9 mouse cellular contexts compared by ENCODE assay signal in the genomic region with DNA sequence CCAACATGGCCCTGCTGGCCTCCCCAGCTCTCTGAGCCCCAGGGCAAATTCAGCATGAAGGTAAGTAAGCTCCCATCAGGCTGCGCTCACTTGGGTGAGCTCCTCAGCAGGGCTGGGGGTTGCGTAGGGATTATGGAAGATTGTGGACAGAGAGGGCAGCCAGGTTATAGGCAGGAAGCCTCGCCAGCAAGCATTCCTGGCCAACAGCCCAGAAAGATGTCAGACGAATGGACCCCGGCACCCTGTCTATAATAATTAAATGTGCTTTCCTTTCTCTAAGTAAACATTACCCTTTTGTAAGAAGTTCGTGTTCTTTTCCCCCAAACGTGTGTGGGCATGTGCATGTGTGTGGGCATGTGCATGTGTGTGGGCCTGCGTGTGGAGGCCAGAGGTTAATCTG. TPM values are rescaled to one million over a fixed set of nuclear protein-coding genes. Genes with fewer than 3 reads are reported as not detected.
DNase-seq lines count a peak whose midpoint lies in the region; ATAC-seq and TF ChIP-seq lines count a peak whose summit lies in the region.
"Had no signal": no experiment of that assay in that cellular context is flagged by ENCODE, and none has a peak within 500 bp of the region (broad histone marks: within the 10 kb centered on the region; RNA-seq: fewer than 3 reads in every experiment).

No protein-coding gene starts in this region.

- intact Hi-C loops in gastrocnemius, postnatal 36 days (cut with DNase I), result no loop called here

- no peaks in the 10 kb centered on the region for H3K36me3 ChIP-seq in E14TG2a.4 (ENCODE audit: insufficient read depth, low read length)
- no peaks in the 10 kb centered on the region for H3K36me3 ChIP-seq in limb, embryonic 15.5 days
- H3K36me3 ChIP-seq in forebrain, postnatal 0 days (ENCODE audit: insufficient read depth), result no peaks in the 10 kb centered on the region

- H3K4me2 ChIP-seq in limb, embryonic 15.5 days, result no peak overlapping the region
- H3K4me2 ChIP-seq in forebrain, postnatal 0 days (ENCODE audit: low read depth), result no peak overlapping the region

- no peak for TF ChIP-seq CTCF in E14TG2a.4 (conservative IDR thresholded peaks at IDR 0.05; ENCODE audit: low read length)
- no peak for TF ChIP-seq CTCF in forebrain, postnatal 0 days (IDR thresholded peaks at IDR 0.05; ENCODE audit: low read depth)

- H3K27me3 ChIP-seq in E14TG2a.4 (ENCODE audit: insufficient read depth, low read length), result no peaks in the 10 kb centered on the region
- H3K27me3 ChIP-seq in limb, embryonic 15.5 days, result no peaks in the 10 kb centered on the region
- H3K27me3 ChIP-seq in forebrain, postnatal 0 days (ENCODE audit: insufficient read depth, low read length), result no peaks in the 10 kb centered on the region

- DNase-seq in 3134 (ENCODE audit: extremely low read depth, insufficient read length, low spot score), result peak; percentile 59
- DNase-seq in heart, postnatal 4 days, result peak; percentile 77
- DNase-seq in gastrocnemius, postnatal 36 days, result no peak
- no peak for DNase-seq in forebrain, postnatal 0 days
- DNase-seq: cerebellum, adult 9-10 months; thymus, adult 2 months had no signal

- WGBS in limb, embryonic 15.5 days, result 36% methylated on average over 8 of the region's 8 CpGs
- WGBS in forebrain, postnatal 0 days, result 51% methylated on average over 8 of the region's 8 CpGs

- H3K9me3 ChIP-seq in E14TG2a.4 (ENCODE audit: low read length), result no peaks in the 10 kb centered on the region; the same call in 1 of the 2 replicates
- H3K9me3 ChIP-seq in limb, embryonic 15.5 days, result no peaks in the 10 kb centered on the region
- no peaks in the 10 kb centered on the region for H3K9me3 ChIP-seq in forebrain, postnatal 0 days (ENCODE audit: low read length)

- ATAC-seq in limb, embryonic 15.5 days (ENCODE audit: insufficient number of reproducible peaks, low FRiP score, low TSS enrichment, low read depth), result no peak
- no peak for ATAC-seq in erythroblast, adult 5-6 weeks (replicated peaks; ENCODE audit: low FRiP score, poor library complexity, severe bottlenecking)
- no peak for ATAC-seq in forebrain, postnatal 0 days

- peak overlapping the region; percentile 12; the same call in 1 of the 2 replicates for H3K27ac ChIP-seq in limb, embryonic 15.5 days
- no peak overlapping the region for H3K27ac ChIP-seq in forebrain, postnatal 0 days (ENCODE audit: low read depth, low read length)

- H3K4me1 ChIP-seq in E14TG2a.4 (replicated peaks; ENCODE audit: low read depth, low read length), result peaks cover 60% of the 10 kb centered on the region
- H3K4me1 ChIP-seq in limb, embryonic 15.5 days, result peaks cover 24% of the 10 kb centered on the region
- H3K4me1 ChIP-seq in forebrain, postnatal 0 days (ENCODE audit: insufficient read depth), result no peaks in the 10 kb centered on the region

- H3K4me3 ChIP-seq in E14TG2a.4 (replicated peaks; ENCODE audit: low read length), result 0 out of 2 replicates have a peak overlapping the region, but pooled peaks have one; percentile 4
- H3K4me3 ChIP-seq in limb, embryonic 15.5 days, result no peak overlapping the region
- H3K4me3 ChIP-seq in forebrain, postnatal 0 days (ENCODE audit: low read depth, low read length), result no peak overlapping the region

- no peak overlapping the region for H3K9ac ChIP-seq in limb, embryonic 15.5 days
- H3K9ac ChIP-seq in forebrain, postnatal 0 days, result no peak overlapping the region

RNA-seq across cellular contexts. Expression of a gene that starts 1.4 kb away (rescaled TPM):
- 100 to 1,000 TPM; 122 to 145 TPM for total RNA-seq in heart, postnatal 4 days (2021)
- 27.1 and 29.3 TPM in 2 replicates for polyA plus RNA-seq in limb, embryonic 15.5 days (2015; fragmentation: Nextera tagmentation; extraction: Ambion mirVana)
- total RNA-seq in gastrocnemius, postnatal 36 days (2021), result under 1 TPM; 0.64 to 0.84 TPM
- total RNA-seq in erythroblast, adult 5-6 weeks (2015; ENCODE audit: low replicate concordance), result 0.63 TPM in 1 of 2 replicates, not detected in the other
- total RNA-seq in erythroblast, adult 5-6 weeks (2017; ENCODE audit: low replicate concordance), result 0.56 and 1.1 TPM in 2 replicates
- total RNA-seq in forebrain, postnatal 0 days (2014; rRNA removed), result 20.8 and 22.3 TPM in 2 replicates
- 24.9 and 26.1 TPM in 2 replicates for polyA plus RNA-seq in forebrain, postnatal 0 days (2015; fragmentation: Nextera tagmentation; extraction: Ambion mirVana)

RNA-seq across cellular contexts. Expression of a gene that starts 13.9 kb away (rescaled TPM):
- 1 to 10 TPM; 3.1 to 3.2 TPM for total RNA-seq in heart, postnatal 4 days (2021)
- 0.20 and 0.29 TPM in 2 replicates for polyA plus RNA-seq in limb, embryonic 15.5 days (2015; fragmentation: Nextera tagmentation; extraction: Ambion mirVana)
- 1 to 10 TPM in 1 of 2 experiments, under 1 TPM in 1; 0.62 to 1.4 TPM for total RNA-seq in gastrocnemius, postnatal 36 days (2021)
- total RNA-seq in erythroblast, adult 5-6 weeks (2015; ENCODE audit: low replicate concordance), result not detected in 2 replicates
- 0.34 TPM in 1 of 2 replicates, not detected in the other for total RNA-seq in erythroblast, adult 5-6 weeks (2017; ENCODE audit: low replicate concordance)
- 0.33 and 0.54 TPM in 2 replicates for total RNA-seq in forebrain, postnatal 0 days (2014; rRNA removed)
- polyA plus RNA-seq in forebrain, postnatal 0 days (2015; fragmentation: Nextera tagmentation; extraction: Ambion mirVana), result 0.21 and 0.24 TPM in 2 replicates

RNA-seq across cellular contexts. Expression of a gene that starts 19.1 kb away (rescaled TPM):
- total RNA-seq in heart, postnatal 4 days (2021), result 10 to 100 TPM; 32.5 to 33.6 TPM
- polyA plus RNA-seq in limb, embryonic 15.5 days (2015; fragmentation: Nextera tagmentation; extraction: Ambion mirVana), result 0.14 and 0.52 TPM in 2 replicates
- 10 to 100 TPM; 10.3 to 26.0 TPM for total RNA-seq in gastrocnemius, postnatal 36 days (2021)
- total RNA-seq in erythroblast, adult 5-6 weeks (2015; ENCODE audit: low replicate concordance), result not detected in 2 replicates
- not detected in 2 replicates for total RNA-seq in erythroblast, adult 5-6 weeks (2017; ENCODE audit: low replicate concordance)
- 4.0 and 4.8 TPM in 2 replicates for total RNA-seq in forebrain, postnatal 0 days (2014; rRNA removed)
- 0.72 and 1.1 TPM in 2 replicates for polyA plus RNA-seq in forebrain, postnatal 0 days (2015; fragmentation: Nextera tagmentation; extraction: Ambion mirVana)

Comparison
In these comparisons a context has a peak if more than half of its experiments do, and no peak if none do; other contexts are left out.
1. DNase-seq: peak in 3134 (single experiment) and heart, postnatal 4 days (single experiment); none in gastrocnemius, postnatal 36 days (0 of 2) and forebrain, postnatal 0 days (single experiment).
2. RNA of a gene that starts 1.4 kb away (total RNA-seq): 122 to 145 TPM in heart, postnatal 4 days and 20.8 to 22.3 TPM in forebrain, postnatal 0 days; 0.56 to 1.1 TPM in erythroblast, adult 5-6 weeks and 0.64 to 0.84 TPM in gastrocnemius, postnatal 36 days; every median in the first group is over 10 times any median in the second.